Mouse (Mus musculus) small intestine, adult 2 months (tissue): ENCODE data around the gene Fam208a.

Experiments
- CTCF ChIP-seq: fragments of 200-500 bp; IDR thresholded peaks from 2 replicates; pipeline ENCODE4 v1.5.1; 2012; ENCODE audit warnings: low read depth, mild to moderate bottlenecking, control low read depth, inconsistent platforms, low read length, moderate library complexity, mixed read lengths; ENCODE audit not compliant: insufficient replicate concordance, insufficient read length; ENCODE audit errors: extremely low read depth
- POLR2A ChIP-seq: fragments of 200-500 bp; IDR thresholded peaks from 2 replicates; pipeline ENCODE4 v1.6.1; 2012; ENCODE audit warnings: low read depth, mild to moderate bottlenecking, control low read depth, inconsistent platforms, low read length, moderate library complexity

DNA sequence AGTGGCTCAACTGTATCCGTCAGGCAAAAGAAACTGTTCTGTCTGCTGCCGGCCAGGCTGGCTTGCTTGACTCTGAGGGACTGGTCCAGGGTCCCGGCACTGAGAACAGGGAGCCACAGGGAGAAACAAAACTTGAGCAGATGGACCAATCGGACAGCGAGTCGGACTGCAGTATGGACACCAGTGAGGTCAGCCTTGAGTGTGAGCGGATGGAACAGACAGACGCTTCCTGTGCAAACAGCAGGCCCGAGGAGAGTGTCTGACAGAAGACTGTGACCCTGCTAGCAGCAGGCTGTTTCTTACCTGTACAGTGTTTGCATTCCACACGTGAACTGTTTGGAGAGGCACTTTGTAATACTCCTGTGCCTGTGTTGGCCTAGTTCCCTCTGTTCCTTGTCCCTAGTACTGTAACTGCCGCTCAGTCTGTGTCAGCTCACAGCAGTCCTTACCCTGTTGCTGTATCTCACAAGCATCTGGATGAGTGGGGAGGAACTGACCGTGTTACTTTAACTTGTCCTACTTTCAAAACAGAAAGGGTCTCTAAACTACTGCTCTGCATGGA is 26.8 kb upstream of the Fam208a start:
- no peak for TF ChIP-seq CTCF
- no peak for TF ChIP-seq POLR2A
